Mouse (Mus musculus): Measurements from ENCODE around the gene Slc8b1.

GRCm38 (mm10) chr5:120577935-120578441 lies 67.0 kb downstream of the Slc8b1 start:
- no peak for TF ChIP-seq UBTF (IDR thresholded peaks at IDR 0.05; ENCODE audit: borderline replicate concordance, insufficient read depth, low read depth, low read length)
- TF ChIP-seq MXI1 (IDR thresholded peaks at IDR 0.05; ENCODE audit: low read depth, low read length) = peak; percentile 80
- peak; percentile 48 to 61 for TF ChIP-seq EP300 (IDR thresholded peaks at IDR 0.05; ENCODE audit: low read depth in 1 of 2, low read length in 2 of 2)
- TF ChIP-seq CTCF (IDR thresholded peaks at IDR 0.05 in 2 of 3, conservative IDR thresholded peaks at IDR 0.05 in 1 of 3; ENCODE audit: control insufficient read depth in 1 of 3, insufficient read depth in 1 of 3, low read depth in 2 of 3, low read length in 3 of 3, poor library complexity in 1 of 3, severe bottlenecking in 1 of 3) = peak; percentile 23 to 63 (median 63); a peak in 5 of 6 replicates
